Mouse (Mus musculus) kidney, embryonic 14.5 days (tissue): Measurements from ENCODE around the gene Igf1. TPM values are rescaled to one million over a fixed set of nuclear protein-coding genes. Genes with fewer than 3 reads are reported as not detected.
A peak's percentile ranks its signal among the peaks of the same experiment; 100 is the strongest.

Experiments used
- ATAC-seq: fragments of 200-750 bp; cut with Nextera tagmentation; 2 replicates; pipeline ENCODE4 v1.8.0; 2017; ENCODE audit warnings: moderate number of reproducible peaks, mild to moderate bottlenecking, moderate TSS enrichment, moderate library complexity; ENCODE audit not compliant: low FRiP score, low TSS enrichment
- H3K27ac ChIP-seq: fragments of 300-500 bp; sonication (generic); 2 replicates; pipeline ENCODE4 v1.5.1; 2014; ENCODE audit warnings: low read depth, mild to moderate bottlenecking, low read length, moderate library complexity, mixed read lengths
- H3K27me3 ChIP-seq: fragments of 300-500 bp; sonication (generic); 2 replicates; pipeline ENCODE4 v1.6.1; 2014; ENCODE audit warnings: mild to moderate bottlenecking, low read length; ENCODE audit not compliant: control insufficient read depth, insufficient read depth
- H3K36me3 ChIP-seq: fragments of 300-500 bp; sonication (generic); 2 replicates; pipeline ENCODE4 v1.6.1; 2014; ENCODE audit warnings: low read length, mixed read lengths; ENCODE audit not compliant: control insufficient read depth, insufficient read depth
- H3K4me1 ChIP-seq: fragments of 300-500 bp; sonication (generic); 2 replicates; pipeline ENCODE4 v1.6.1; 2014; ENCODE audit warnings: low read length, mixed read lengths; ENCODE audit not compliant: control insufficient read depth, insufficient read depth
- H3K4me2 ChIP-seq: fragments of 300-500 bp; sonication (generic); replicated peaks from 2 replicates; pipeline ENCODE4 v1.6.1; 2014; ENCODE audit warnings: low read depth, mild to moderate bottlenecking, low read length
- H3K4me3 ChIP-seq: fragments of 300-500 bp; sonication (generic); 2 replicates; pipeline ENCODE4 v1.5.1; 2014; ENCODE audit warnings: mild to moderate bottlenecking, low read length
- H3K9ac ChIP-seq: fragments of 300-500 bp; sonication (generic); 2 replicates; pipeline ENCODE4 v1.6.1; 2014; ENCODE audit warnings: low read depth, mild to moderate bottlenecking, low read length, moderate library complexity
- H3K9me3 ChIP-seq: fragments of 300-500 bp; sonication (generic); 2 replicates; pipeline ENCODE4 v1.6.1; 2016; ENCODE audit warnings: low read length; ENCODE audit not compliant: control insufficient read depth
- WGBS: fragments of 180-500 bp; shearing (Covaris S2); extraction: QIAGEN DNeasy Blood & Tissue Kit; methylation state at CpG from one replicate; pipeline ENCODE4 v1.1.7; 2014; 5-methylcytosine and 5-hydroxymethylcytosine counted together
- polyA plus RNA-seq: library from polyadenylated mRNA; unstranded; fragments of >200 nt; fragmentation: Nextera tagmentation; extraction: Ambion mirVana; gene quantifications from 2 replicates; pipeline ENCODE4 v1.2.1, GENCODE M21; 2014

Igf1 gene
- polyA plus RNA-seq, 1 experiment from 2014 or later = 28.2 TPM

GRCm38 (mm10) chr10:87857215-87857955, 680 bp upstream of the Igf1 start:
- H3K4me2 ChIP-seq = no peak overlapping the region
- H3K27me3 ChIP-seq = peaks cover 15% of the 10 kb centered on the region
- 39% methylated on average over 8 of the region's 8 CpGs for WGBS
- no peaks in the 10 kb centered on the region for H3K36me3 ChIP-seq
- no peak overlapping the region for H3K9ac ChIP-seq
- peaks cover 3% of the 10 kb centered on the region; the same call in 1 of the 2 replicates for H3K9me3 ChIP-seq
- no peak overlapping the region for H3K4me3 ChIP-seq
- H3K4me1 ChIP-seq = peaks cover 15% of the 10 kb centered on the region
- no peak overlapping the region for H3K27ac ChIP-seq
- no peak for ATAC-seq

GRCm38 (mm10) chr10:87858939-87859338, 874 bp downstream of the Igf1 start:
- no peak for ATAC-seq

GRCm38 (mm10) chr10:87859453-87859852, 1.4 kb downstream of the Igf1 start:
- H3K4me1 ChIP-seq = peaks cover 22% of the 10 kb centered on the region
- 10% methylated on average over 10 of the region's 10 CpGs for WGBS

More at GRCm38 (mm10) chr10:87858939-87859338, 874 bp downstream of the Igf1 start:
- Histone ChIP-seq H3K9ac (peak overlapping the region; percentile 58; the same call in 1 of the 2 replicates), H3K27ac (peak overlapping the region; percentile 78; the same call in 1 of the 2 replicates), H3K4me2 (peak overlapping the region; percentile 69), H3K36me3 (no peaks in the 10 kb centered on the region), H3K27me3 (peaks cover 15% of the 10 kb centered on the region), H3K9me3 (peaks cover 3% of the 10 kb centered on the region; the same call in 1 of the 2 replicates), H3K4me1 (peaks cover 22% of the 10 kb centered on the region), H3K4me3 (peak overlapping the region; percentile 51; the same call in 1 of the 2 replicates)
- 20% methylated on average over 6 of the region's 6 CpGs for WGBS

GRCm38 (mm10) chr10:87860181-87861103, 2.4 kb downstream of the Igf1 start:
- Histone ChIP-seq H3K9me3 (peaks cover 3% of the 10 kb centered on the region; the same call in 1 of the 2 replicates), H3K36me3 (no peaks in the 10 kb centered on the region), H3K4me1 (peaks cover 22% of the 10 kb centered on the region), H3K27me3 (peaks cover 15% of the 10 kb centered on the region), H3K4me2 (peak overlapping the region; percentile 69), H3K27ac (peak overlapping the region; percentile 78; the same call in 1 of the 2 replicates), H3K9ac (peak overlapping the region; percentile 58; the same call in 1 of the 2 replicates), H3K4me3 (peak overlapping the region; percentile 51)
- ATAC-seq = no peak
- 4% methylated on average over 30 of the region's 30 CpGs for WGBS

More at GRCm38 (mm10) chr10:87859453-87859852, 1.4 kb downstream of the Igf1 start:
- peak overlapping the region; percentile 51 for H3K4me3 ChIP-seq
- peaks cover 15% of the 10 kb centered on the region for H3K27me3 ChIP-seq
- peak overlapping the region; percentile 58; the same call in 1 of the 2 replicates for H3K9ac ChIP-seq
- peaks cover 3% of the 10 kb centered on the region; the same call in 1 of the 2 replicates for H3K9me3 ChIP-seq
- peak overlapping the region; percentile 78; the same call in 1 of the 2 replicates for H3K27ac ChIP-seq
- H3K4me2 ChIP-seq = peak overlapping the region; percentile 69
- no peak for ATAC-seq
- H3K36me3 ChIP-seq = no peaks in the 10 kb centered on the region

GRCm38 (mm10) chr10:87861104-87861455, 3.0 kb downstream of the Igf1 start:
- 68% methylated on average over 6 of the region's 6 CpGs for WGBS
- Histone ChIP-seq H3K9ac (peak overlapping the region; percentile 58; the same call in 1 of the 2 replicates), H3K4me2 (peak overlapping the region; percentile 69), H3K27me3 (peaks cover 15% of the 10 kb centered on the region), H3K9me3 (peaks cover 3% of the 10 kb centered on the region; the same call in 1 of the 2 replicates), H3K4me1 (peaks cover 22% of the 10 kb centered on the region), H3K4me3 (peak overlapping the region; percentile 51), H3K27ac (peak overlapping the region; percentile 78; the same call in 1 of the 2 replicates), H3K36me3 (no peaks in the 10 kb centered on the region)
- no peak for ATAC-seq

- H3K9ac ChIP-seq = no peak overlapping the region
- H3K27ac ChIP-seq = peak overlapping the region; percentile 15; the same call in 1 of the 2 replicates
- H3K9me3 ChIP-seq = peaks cover 3% of the 10 kb centered on the region; the same call in 1 of the 2 replicates
- no peak for ATAC-seq
- H3K36me3 ChIP-seq = no peaks in the 10 kb centered on the region
- H3K4me2 ChIP-seq = peak overlapping the region; percentile 12; the same call in 1 of the 2 replicates
- peaks cover 6% of the 10 kb centered on the region; the same call in 1 of the 2 replicates for H3K27me3 ChIP-seq
- peaks cover 32% of the 10 kb centered on the region for H3K4me1 ChIP-seq
- WGBS = 25% methylated on average over 7 of the region's 7 CpGs
- no peak overlapping the region for H3K4me3 ChIP-seq
Measured at GRCm38 (mm10) chr10:87862899-87863298, 4.8 kb downstream of the Igf1 start.

- Histone ChIP-seq H3K27me3 (peaks cover 5% of the 10 kb centered on the region; the same call in 1 of the 2 replicates), H3K4me2 (peak overlapping the region; percentile 12; the same call in 1 of the 2 replicates), H3K36me3 (no peaks in the 10 kb centered on the region), H3K4me3 (no peak overlapping the region), H3K9me3 (peaks cover 3% of the 10 kb centered on the region; the same call in 1 of the 2 replicates), H3K9ac (no peak overlapping the region), H3K27ac (peak overlapping the region; percentile 15; the same call in 1 of the 2 replicates), H3K4me1 (peaks cover 28% of the 10 kb centered on the region)
- peak; percentile 71 for ATAC-seq
- 12% methylated on average over 4 of the region's 4 CpGs for WGBS
Measured at GRCm38 (mm10) chr10:87863326-87863725, 5.3 kb downstream of the Igf1 start.

GRCm38 (mm10) chr10:87865712-87866111, 7.6 kb downstream of the Igf1 start:
- Histone ChIP-seq H3K4me1 (peaks cover 21% of the 10 kb centered on the region), H3K4me3 (no peak overlapping the region), H3K9me3 (peaks cover 3% of the 10 kb centered on the region; the same call in 1 of the 2 replicates), H3K36me3 (no peaks in the 10 kb centered on the region), H3K9ac (no peak overlapping the region), H3K4me2 (no peak overlapping the region), H3K27ac (no peak overlapping the region), H3K27me3 (no peaks in the 10 kb centered on the region; the same call in 1 of the 2 replicates)
- WGBS = 87% methylated on average over 9 of the region's 9 CpGs
- no peak for ATAC-seq
